Mouse (Mus musculus): Measurements from ENCODE around the gene Gas2l2.

GRCm38 (mm10) chr11:83450550-83450949 is 21.3 kb upstream of the Gas2l2 start:
- TF ChIP-seq POLR2A (IDR thresholded peaks at IDR 0.05; ENCODE audit: insufficient read depth, low read depth, low read length) (no peak), CTCF (IDR thresholded peaks at IDR 0.05; ENCODE audit: insufficient read depth, low read depth, low read length) (no peak)
